Mouse (Mus musculus): ENCODE measurements at regions not wholly inside any gene's neighbourhood (a gene's known extent, or its start where the extent isn't known, plus 50 kb on each side); places are given as distances from the start of the nearest gene placed in this dataset.

DNA sequence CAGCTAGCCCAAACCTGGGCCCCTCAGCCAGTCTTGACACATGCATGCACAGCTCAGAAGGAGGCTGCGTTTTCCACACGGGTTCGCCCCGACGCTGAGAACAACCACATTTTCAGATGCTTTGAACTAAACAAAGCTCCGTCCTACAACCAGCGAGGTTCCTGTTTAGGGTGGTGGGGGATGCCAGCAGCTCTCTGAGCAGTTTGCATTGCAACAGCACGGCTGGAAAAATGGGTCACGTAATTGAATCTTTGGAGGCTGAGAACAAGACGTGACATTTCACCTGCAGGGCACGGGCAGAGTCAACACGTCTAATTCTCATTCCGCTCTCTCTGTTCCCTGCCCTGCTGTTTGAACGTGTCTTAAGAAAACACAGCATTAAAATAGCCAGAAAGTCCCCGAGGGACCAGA lies 119.2 kb downstream of the Syk start:
- in situ Hi-C loops (cut with MboI; ENCODE audit: low pct_unique_long_range_greater_than_20kb in 1 of 2, low sequenced_read_pairs in 2 of 2, unreplicated experiment in 1 of 2): loop anchor here (10.0 to 25.0 kb wide), 3 partner anchors 283 to 385 kb away; partner anchors contain the start of gene Nfil3 (in 2 of the 2)

- in situ Hi-C loops (cut with MboI; ENCODE audit: low pct_unique_long_range_greater_than_20kb in 1 of 2, low sequenced_read_pairs in 2 of 2, unreplicated experiment in 1 of 2): loop anchor here (10.0 to 25.0 kb wide), 3 partner anchors 281 to 384 kb away; partner anchors contain the start of gene Nfil3 (in 2 of the 2)
Measured at GRCm38 (mm10) chr13:52703401-52704164, 120.6 kb downstream of the Syk start.

GRCm38 (mm10) chr13:52704673-52705072 lies 121.7 kb downstream of the Syk start:
- in situ Hi-C loops (cut with MboI; ENCODE audit: low pct_unique_long_range_greater_than_20kb in 1 of 2, low sequenced_read_pairs in 2 of 2, unreplicated experiment in 1 of 2): loop anchor here (10.0 to 25.0 kb wide), 3 partner anchors 280 to 383 kb away; partner anchors contain the start of gene Nfil3 (in 2 of the 2)

GRCm38 (mm10) chr13:52709580-52709979 lies 126.6 kb downstream of the Syk start:
- in situ Hi-C loops (cut with MboI; ENCODE audit: low pct_unique_long_range_greater_than_20kb in 1 of 2, low sequenced_read_pairs in 2 of 2, unreplicated experiment in 1 of 2): loop anchor here (10.0 to 25.0 kb wide), 3 partner anchors 275 to 378 kb away; partner anchors contain the start of gene Nfil3 (in 2 of the 2)

DNA sequence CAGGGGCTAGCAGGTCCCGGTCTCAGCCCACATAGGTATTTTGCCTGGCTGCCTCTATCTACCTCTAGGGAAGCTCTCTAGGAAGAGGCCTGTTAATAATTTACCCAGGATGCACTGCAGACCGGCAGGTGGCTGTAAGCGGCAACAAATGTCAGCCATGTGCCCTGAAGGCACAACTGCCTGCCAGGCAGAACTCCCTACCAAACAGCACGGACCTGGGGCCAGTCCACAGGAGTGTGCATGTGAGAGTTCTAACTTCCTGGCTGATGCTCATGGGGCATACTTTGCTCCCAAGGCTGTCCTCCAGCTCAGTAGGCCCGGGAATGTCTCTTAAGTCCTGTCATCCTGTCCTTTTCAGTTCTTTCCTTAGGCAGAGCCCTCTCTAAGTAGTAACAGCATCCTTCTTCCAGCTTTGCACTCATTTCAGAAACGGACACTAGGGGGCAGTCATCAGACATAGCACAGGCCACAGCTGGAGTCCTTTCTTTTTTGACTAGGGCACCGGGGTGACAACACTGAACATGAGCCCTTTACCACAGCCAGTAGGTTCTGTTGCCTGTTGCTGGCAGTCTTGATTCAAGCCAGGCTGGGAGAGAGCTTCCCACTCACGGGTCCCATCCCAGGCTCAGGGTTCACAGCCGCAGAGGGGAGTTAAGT lies 128.9 kb downstream of the Syk start:
- in situ Hi-C loops (cut with MboI; ENCODE audit: low pct_unique_long_range_greater_than_20kb in 1 of 2, low sequenced_read_pairs in 2 of 2, unreplicated experiment in 1 of 2): loop anchor here (25.0 kb wide), 2 partner anchors 275 to 375 kb away; partner anchors contain the start of gene Nfil3 (in 1 of the 2)

- in situ Hi-C loops (cut with MboI; ENCODE audit: low pct_unique_long_range_greater_than_20kb in 1 of 2, low sequenced_read_pairs in 2 of 2, unreplicated experiment in 1 of 2): loop anchor here (25.0 kb wide), 2 partner anchors 266 to 366 kb away; partner anchors contain the start of gene Nfil3 (in 1 of the 2)
Measured at GRCm38 (mm10) chr13:52721463-52721862, 138.5 kb downstream of the Syk start.

GRCm38 (mm10) chr13:52722718-52723117 lies 139.7 kb downstream of the Syk start:
- in situ Hi-C loops (cut with MboI; ENCODE audit: low pct_unique_long_range_greater_than_20kb in 1 of 2, low sequenced_read_pairs in 2 of 2, unreplicated experiment in 1 of 2): loop anchor here (25.0 kb wide), 2 partner anchors 265 to 365 kb away; partner anchors contain the start of gene Nfil3 (in 1 of the 2)

DNA sequence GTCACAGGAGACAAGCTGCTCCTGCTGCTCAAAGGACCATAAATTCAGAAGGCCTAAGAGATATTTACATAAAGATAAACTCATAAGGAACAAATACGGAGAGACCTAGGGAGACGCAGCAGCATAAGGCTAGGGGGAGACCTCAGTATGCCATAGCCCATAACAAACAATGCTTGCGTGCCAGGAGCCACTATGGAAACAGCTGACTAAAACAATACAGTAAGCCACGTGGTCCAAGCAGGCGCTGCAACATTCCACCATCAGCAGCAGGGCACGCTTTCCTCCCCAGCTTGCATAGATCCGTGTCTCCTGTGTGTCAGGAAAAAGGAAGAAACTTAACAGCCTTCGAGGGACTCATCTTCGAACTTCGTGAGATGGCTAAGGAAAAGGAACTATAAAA lies 143.1 kb downstream of the Syk start:
- in situ Hi-C loops (cut with MboI; ENCODE audit: low pct_unique_long_range_greater_than_20kb in 1 of 2, low sequenced_read_pairs in 2 of 2, unreplicated experiment in 1 of 2): no loop called here

DNA sequence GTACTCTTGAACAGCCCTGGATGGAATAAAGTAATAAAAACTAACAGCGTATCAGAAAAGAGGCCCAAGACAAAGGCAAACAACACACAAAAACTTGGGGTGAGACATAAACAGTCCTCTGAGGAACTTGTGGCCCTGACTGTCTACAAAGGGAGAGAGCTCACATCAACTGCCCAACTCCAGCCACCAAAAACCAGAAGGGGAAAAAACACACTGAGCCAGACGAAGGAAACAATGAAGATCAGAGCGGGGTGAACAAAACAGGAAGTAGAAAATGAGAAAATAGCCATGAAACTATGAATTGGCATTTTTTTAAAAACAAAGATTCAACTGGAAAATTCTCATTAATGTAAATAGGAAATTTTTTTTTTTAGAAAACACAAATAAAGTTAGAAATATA lies 143.6 kb downstream of the Syk start:
- in situ Hi-C loops (cut with MboI; ENCODE audit: low pct_unique_long_range_greater_than_20kb in 1 of 2, low sequenced_read_pairs in 2 of 2, unreplicated experiment in 1 of 2): no loop called here

GRCm38 (mm10) chr13:52735453-52735933 lies 152.5 kb downstream of the Syk start:
- in situ Hi-C loops (cut with MboI; ENCODE audit: low pct_unique_long_range_greater_than_20kb in 1 of 2, low sequenced_read_pairs in 2 of 2, unreplicated experiment in 1 of 2): no loop called here

DNA sequence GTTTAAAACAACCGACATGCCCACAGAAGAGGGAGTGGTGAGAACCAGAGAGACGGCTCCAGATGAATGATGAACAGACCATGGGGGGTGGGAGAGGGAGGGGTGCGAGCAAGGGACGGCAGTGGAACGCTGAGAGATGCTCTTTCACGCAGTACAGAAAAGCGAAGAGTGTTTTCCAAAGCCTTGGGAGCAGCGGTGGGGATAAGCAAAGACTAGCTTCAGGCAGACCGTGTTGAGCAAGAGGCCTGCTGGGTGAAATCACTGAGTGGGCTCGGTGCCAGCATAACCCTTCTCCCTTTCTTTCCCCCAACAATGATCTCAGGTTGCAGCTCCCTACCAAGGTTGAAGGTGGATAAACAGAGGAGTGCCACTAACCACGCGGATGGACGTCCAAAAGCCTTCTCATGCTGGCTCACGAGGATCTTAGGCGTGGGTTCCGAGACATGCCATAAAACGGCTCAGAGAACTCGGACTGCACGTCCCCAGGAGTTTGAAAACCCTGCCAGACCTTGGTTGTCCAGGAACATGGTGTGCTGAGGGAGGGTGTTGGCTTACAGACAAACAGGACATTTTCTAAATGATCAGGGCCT lies 153.1 kb downstream of the Syk start:
- in situ Hi-C loops (cut with MboI; ENCODE audit: low pct_unique_long_range_greater_than_20kb in 1 of 2, low sequenced_read_pairs in 2 of 2, unreplicated experiment in 1 of 2): no loop called here

GRCm38 (mm10) chr13:52738095-52738660 lies 155.2 kb downstream of the Syk start:
- in situ Hi-C loops (cut with MboI; ENCODE audit: low pct_unique_long_range_greater_than_20kb in 1 of 2, low sequenced_read_pairs in 2 of 2, unreplicated experiment in 1 of 2): no loop called here

DNA sequence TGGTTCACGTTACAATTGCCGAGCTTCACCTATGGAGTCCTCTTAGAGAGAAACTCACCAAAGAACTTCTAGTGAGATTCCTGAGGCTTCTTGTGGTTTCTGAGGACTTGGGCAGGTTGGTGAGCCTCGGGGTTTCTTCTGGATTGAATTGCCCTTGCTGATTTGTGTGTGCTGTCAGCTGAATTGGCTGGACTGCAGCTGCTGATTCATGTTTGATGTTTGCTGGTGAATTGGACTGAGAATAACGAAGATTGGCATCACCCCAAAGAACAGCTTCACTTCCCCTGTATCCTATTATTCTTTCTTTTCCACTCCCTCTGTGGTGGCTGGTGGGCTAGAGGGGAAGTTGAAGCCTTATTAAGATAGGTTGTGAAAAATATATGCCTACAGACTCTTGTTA lies 158.4 kb downstream of the Syk start:
- in situ Hi-C loops (cut with MboI; ENCODE audit: low pct_unique_long_range_greater_than_20kb in 1 of 2, low sequenced_read_pairs in 2 of 2, unreplicated experiment in 1 of 2): no loop called here

GRCm38 (mm10) chr13:52756005-52756404 lies 173.0 kb downstream of the Syk start:
- in situ Hi-C loops (cut with MboI; ENCODE audit: low pct_unique_long_range_greater_than_20kb in 1 of 2, low sequenced_read_pairs in 2 of 2, unreplicated experiment in 1 of 2): no loop called here

DNA sequence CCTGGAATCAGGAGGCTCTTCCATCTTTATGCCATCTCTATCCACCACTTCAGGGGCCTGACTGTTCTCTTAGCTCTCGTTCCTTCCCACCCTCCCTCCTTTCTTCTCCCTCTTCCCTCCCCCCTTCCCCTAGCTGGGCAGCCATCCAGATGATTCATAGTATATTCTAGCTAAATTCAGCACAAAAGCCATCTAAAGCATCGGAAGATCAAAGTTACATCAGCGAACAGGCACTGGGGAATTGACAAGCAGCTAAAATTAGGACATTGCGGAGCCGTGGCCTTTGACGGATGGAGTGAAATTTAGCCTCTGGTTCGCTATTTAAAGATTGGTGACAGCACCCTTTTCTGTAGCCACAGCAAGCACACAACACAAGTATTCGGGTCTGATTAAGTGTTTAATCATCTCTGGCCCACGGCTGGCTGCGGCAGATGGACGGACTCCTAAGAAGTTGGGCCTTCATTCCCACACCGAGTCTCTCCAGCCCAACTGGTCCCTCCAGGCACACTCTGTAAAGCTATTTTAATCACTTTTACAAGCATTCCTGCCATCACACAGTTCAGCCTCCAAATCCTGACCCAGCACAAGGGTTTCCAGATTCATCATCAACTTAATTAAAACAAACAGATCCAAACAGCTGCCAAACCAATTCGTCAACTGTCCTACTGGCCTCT lies 163.8 kb downstream of the Auh start:
- in situ Hi-C loops (cut with MboI; ENCODE audit: low pct_unique_long_range_greater_than_20kb in 1 of 2, low sequenced_read_pairs in 2 of 2, unreplicated experiment in 1 of 2): no loop called here

DNA sequence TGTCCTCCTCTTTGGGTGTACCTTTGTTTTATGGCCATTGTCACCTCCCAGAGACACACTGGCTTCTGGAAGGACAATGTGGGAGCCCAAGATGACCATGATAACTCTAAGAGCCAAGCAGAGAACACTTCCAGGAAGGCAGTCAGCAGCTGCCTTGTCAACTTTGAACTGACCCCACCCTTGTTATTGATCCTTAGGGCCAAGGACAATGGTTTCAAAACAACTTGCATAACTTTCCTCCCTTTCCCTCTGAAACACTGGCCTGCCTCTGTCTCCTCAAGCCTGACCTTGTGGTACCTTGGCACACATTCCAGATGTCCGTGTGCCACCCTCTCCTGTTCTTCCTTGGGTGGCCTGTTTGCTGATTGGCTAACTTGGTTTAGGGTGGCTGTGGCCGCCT lies 163.2 kb downstream of the Auh start:
- in situ Hi-C loops (cut with MboI; ENCODE audit: low pct_unique_long_range_greater_than_20kb in 1 of 2, low sequenced_read_pairs in 2 of 2, unreplicated experiment in 1 of 2): no loop called here

DNA sequence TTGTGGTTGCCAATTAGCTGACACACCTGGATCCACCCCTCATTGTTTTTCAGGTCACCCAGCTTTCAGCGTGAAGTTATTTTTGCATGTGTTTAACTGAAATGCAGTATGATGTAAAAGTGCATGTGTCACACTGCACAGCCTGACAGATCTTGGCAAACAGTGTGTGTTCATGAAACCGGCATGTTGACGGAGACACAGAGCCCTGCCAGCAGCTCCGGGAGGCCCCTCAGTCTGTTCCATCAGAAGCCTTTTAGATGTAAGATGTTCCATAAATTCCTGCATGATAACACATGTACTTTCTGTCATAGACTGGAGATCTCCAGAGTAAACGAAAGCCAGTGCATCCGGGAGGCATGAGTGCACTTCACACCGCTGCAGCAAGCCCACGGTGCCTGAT lies 159.5 kb downstream of the Auh start:
- in situ Hi-C loops (cut with MboI; ENCODE audit: low pct_unique_long_range_greater_than_20kb in 1 of 2, low sequenced_read_pairs in 2 of 2, unreplicated experiment in 1 of 2): no loop called here

GRCm38 (mm10) chr13:52771518-52771917 lies 158.0 kb downstream of the Auh start:
- in situ Hi-C loops (cut with MboI; ENCODE audit: low pct_unique_long_range_greater_than_20kb in 1 of 2, low sequenced_read_pairs in 2 of 2, unreplicated experiment in 1 of 2): no loop called here

All from mouse embryonic stem cell (cell line).